Mouse (Mus musculus): ENCODE results near the gene Lad1.

GRCm38 (mm10) chr1:135877248-135877647 is 58.9 kb downstream of the Lad1 start:
- TF ChIP-seq POLR2A (IDR thresholded peaks at IDR 0.05; ENCODE audit: low read depth, low read length) (no peak), CTCF (IDR thresholded peaks at IDR 0.05; ENCODE audit: borderline replicate concordance, insufficient read depth, low read length) (no peak)
